Mouse (Mus musculus) adipocyte (in vitro differentiated cells): Measurements from ENCODE around the gene Fam129b.

Source experiments
- DNase-seq: peaks from one replicate; pipeline ENCODE4 v3.0.0-alpha.2; 2016; ENCODE audit warnings: low spot score

The Fam129b gene

GRCm38 (mm10) chr2:32924306-32924844, 48.5 kb downstream of the Fam129b start:
- no peak for DNase-seq

- no peak for DNase-seq
Observed at GRCm38 (mm10) chr2:32926330-32927075, 50.6 kb downstream of the Fam129b start.

GRCm38 (mm10) chr2:32927624-32928234, 51.8 kb downstream of the Fam129b start:
- DNase-seq = peak; percentile 85

- DNase-seq = peak; percentile 90
Observed at GRCm38 (mm10) chr2:32928235-32928946, 52.5 kb downstream of the Fam129b start.

GRCm38 (mm10) chr2:32928947-32929829, 53.3 kb downstream of the Fam129b start:
- DNase-seq = peak; percentile 39

GRCm38 (mm10) chr2:32931730-32932129, 55.8 kb downstream of the Fam129b start:
- DNase-seq = no peak

- no peak for DNase-seq
Observed at GRCm38 (mm10) chr2:32938741-32939140, 62.8 kb downstream of the Fam129b start.

- DNase-seq = no peak
Observed at GRCm38 (mm10) chr2:32939418-32939817, 63.5 kb downstream of the Fam129b start.

- no peak for DNase-seq
Observed at GRCm38 (mm10) chr2:32940483-32940882, 64.6 kb downstream of the Fam129b start.

- no peak for DNase-seq
Observed at GRCm38 (mm10) chr2:32947454-32947853, 71.5 kb downstream of the Fam129b start.

- no peak for DNase-seq
Observed at GRCm38 (mm10) chr2:32954581-32954980, 78.7 kb downstream of the Fam129b start.

- no peak for DNase-seq
Observed at GRCm38 (mm10) chr2:32957344-32957743, 81.4 kb downstream of the Fam129b start.

GRCm38 (mm10) chr2:32960273-32960672, 84.4 kb downstream of the Fam129b start:
- DNase-seq = no peak

- peak; percentile 96 for DNase-seq
Observed at GRCm38 (mm10) chr2:32961192-32961995, 85.5 kb downstream of the Fam129b start, which contains the start of the genes Rpl12 and Lrsam1. Gene Rpl12, plus strand, starts transcription at chr2:32961559. Gene Lrsam1, minus strand, starts transcription at chr2:32961614.

- DNase-seq = peak; percentile 53
Observed at GRCm38 (mm10) chr2:32962062-32962874, 86.4 kb downstream of the Fam129b start.

- DNase-seq = no peak
Observed at GRCm38 (mm10) chr2:32962875-32963220, 86.9 kb downstream of the Fam129b start.

- DNase-seq = no peak
Observed at GRCm38 (mm10) chr2:32963544-32963943, 87.6 kb downstream of the Fam129b start.

- peak; percentile 18 for DNase-seq
Observed at GRCm38 (mm10) chr2:32963981-32964380, 88.1 kb downstream of the Fam129b start.

GRCm38 (mm10) chr2:32964659-32965457, 88.9 kb downstream of the Fam129b start:
- no peak for DNase-seq
